Mouse (Mus musculus) cerebellum, adult 2 months (tissue): ENCODE results near the gene Gpr182.
A peak's percentile ranks its signal among the peaks of the same experiment; 100 is the strongest.

Experiments used
- CTCF ChIP-seq: fragments of 200-500 bp; IDR thresholded peaks from 2 replicates; pipeline ENCODE4 v1.5.1; 2011; ENCODE audit warnings: low read depth, mild to moderate bottlenecking, control low read depth, low read length, moderate library complexity, borderline replicate concordance; ENCODE audit not compliant: insufficient read depth
- POLR2A ChIP-seq: fragments of 200-500 bp; IDR thresholded peaks from 2 replicates; pipeline ENCODE4 v1.6.1; 2011; ENCODE audit warnings: low read length, control low read depth, borderline replicate concordance; ENCODE audit not compliant: insufficient read depth

DNA sequence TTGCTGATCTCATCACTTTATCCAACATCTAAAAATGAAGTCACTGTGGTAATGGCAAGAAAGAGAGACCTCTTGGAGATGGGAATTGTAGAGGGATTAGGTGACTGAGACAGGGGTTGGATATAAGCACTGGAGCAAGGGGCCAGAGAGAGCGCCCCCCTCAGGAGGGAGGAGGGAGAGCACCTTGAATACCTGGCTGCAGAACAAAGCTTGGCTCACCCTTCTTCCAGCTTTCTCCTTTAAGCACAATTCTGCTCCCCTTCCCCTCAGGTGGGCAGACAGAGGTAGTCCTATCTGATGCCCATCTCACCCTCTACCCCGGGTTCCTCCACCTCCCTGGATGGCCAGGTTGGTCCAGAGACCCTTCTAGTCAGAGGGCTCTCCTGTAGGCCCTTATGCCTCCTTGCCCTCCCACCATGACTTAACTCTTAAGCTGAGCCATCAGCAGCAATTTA lies 46.7 kb downstream of the Gpr182 start, which contains the start of gene Myo1a:
- TF ChIP-seq CTCF (0 out of 2 replicates have a peak, but pooled peaks have one; percentile 8), POLR2A (no peak)
